Mouse (Mus musculus) left cerebral cortex, adult 8-10 months (tissue): ENCODE measurements around the gene Vmn2r108. TPM values are rescaled to one million over a fixed set of nuclear protein-coding genes. Genes with fewer than 3 reads are reported as not detected.
"Not testable (repeated sequence)": the region's sequence is repeated elsewhere in the genome, so short reads cannot be mapped to it uniquely, and the experiment has no call there.

Source experiments
- DNase-seq, 2 experiments: peaks; one replicate each; pipeline ENCODE4 v3.0.0; 2022; ENCODE audit warnings: low spot score in 2 of 2
- total RNA-seq, 4 experiments: library from RNA; stranded (reverse); gene quantifications; 2 replicates each; pipeline ENCODE4 v1.2.4; 2022

Gene Vmn2r108
- under 1 TPM in 1 of 4 experiments, not detected in 3; 0.07 TPM for total RNA-seq

DNA sequence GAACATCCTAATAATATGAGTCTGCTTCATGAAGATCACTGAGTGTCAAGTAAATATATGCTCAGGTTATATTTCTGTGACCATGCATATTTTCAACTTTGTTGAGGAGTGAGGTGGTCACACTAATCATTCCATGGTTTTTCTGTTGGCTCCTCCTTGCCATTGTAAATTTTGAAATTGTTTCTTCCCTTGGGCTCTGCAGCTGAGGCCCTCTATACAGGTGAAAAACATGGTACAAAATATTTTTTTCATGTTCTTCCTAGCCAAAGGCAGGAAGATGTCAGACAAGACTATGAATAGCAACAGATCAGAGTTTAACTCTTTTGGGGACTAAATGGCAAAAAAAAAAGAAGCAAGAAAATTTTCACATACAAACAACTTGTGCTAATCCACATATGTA, at the start of gene Vmn2r108:
Gene Vmn2r108 (minus strand): TSS at position 101 of the 400 bp plus-strand sequence.
- no peak for DNase-seq

DNA sequence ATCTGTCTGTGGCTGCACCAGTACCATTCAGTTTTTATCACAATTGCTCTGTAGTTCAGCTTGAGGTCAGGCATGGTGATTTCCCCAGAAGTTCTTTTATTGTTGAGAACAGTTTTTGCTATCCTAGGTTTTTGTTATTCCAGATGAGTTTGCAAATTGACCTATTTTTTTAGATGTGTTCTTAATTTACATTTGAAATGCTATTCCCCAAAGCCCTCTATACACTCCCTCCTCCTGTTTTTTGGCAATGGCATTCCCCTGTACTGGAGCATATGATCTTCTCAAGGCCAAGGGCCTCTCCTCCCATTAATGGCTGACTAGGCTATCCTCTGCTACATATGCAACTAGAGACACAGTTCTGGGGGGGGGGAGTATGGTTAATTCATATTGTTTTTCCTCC, 27.1 kb upstream of the Vmn2r108 start:
- DNase-seq, result not testable (repeated sequence)

DNA sequence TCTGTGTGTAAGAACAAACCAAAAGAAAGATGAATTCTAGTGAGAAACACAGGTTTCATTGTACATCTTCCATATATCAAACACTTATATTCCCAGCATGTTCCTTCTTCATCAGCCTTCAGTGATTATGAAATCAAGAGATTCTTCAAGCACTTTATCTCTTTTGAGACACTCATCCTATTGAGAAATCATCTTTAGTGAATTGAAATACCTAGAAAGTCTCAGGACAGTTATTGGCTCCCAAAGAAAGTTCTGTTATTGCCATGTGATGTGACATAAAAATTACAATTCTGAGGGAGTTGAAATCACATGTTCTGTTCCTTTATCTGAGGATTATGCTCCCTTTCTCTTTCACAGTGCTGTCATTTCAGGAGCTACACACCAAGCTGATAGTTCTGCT, 16.7 kb upstream of the Vmn2r108 start, which contains the start of gene Vmn1r225:
Gene Vmn1r225 (plus strand): TSS at position 301 of the 400 bp plus-strand sequence.
- DNase-seq, result no peak

DNA sequence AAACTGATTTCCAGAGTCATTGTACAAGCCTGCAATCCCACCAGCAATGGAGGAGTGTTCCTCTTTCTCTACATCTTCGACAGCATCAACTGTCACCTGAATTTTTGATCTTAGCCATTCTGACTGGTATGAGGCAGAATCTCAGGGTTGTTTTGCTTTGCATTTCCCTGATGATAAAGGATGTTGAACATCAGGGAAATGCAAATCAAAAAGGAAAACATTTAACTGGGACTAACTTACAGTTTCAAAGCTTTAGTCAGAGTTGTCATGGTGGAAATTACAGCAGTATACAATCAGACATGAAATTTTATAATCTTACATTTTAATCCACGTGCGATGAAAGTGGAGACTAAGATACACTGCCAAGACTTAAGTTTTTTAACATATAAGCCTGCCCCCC, 7.8 kb downstream of the Vmn2r108 start:
- no peak for DNase-seq

DNA sequence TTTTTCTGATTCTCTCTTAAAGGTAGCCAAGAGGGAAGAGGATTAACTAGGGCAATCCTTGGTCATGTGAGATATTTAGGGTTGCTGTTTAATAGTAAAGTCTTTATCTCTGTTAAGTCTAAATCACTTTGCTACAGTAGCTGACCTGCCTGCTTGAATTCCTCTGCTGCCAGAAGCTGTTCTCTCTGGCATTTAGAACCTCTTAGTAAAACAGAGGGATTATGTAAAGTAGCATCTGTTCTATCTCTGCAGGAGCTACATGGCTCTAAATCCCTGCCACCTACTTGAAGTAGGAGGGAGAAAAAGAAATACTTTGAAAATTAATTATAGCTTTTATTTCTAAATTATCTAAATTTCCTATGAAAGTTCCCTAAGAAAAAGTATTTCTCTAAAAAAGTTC, 41.9 kb downstream of the Vmn2r108 start:
- DNase-seq, result no peak

DNA sequence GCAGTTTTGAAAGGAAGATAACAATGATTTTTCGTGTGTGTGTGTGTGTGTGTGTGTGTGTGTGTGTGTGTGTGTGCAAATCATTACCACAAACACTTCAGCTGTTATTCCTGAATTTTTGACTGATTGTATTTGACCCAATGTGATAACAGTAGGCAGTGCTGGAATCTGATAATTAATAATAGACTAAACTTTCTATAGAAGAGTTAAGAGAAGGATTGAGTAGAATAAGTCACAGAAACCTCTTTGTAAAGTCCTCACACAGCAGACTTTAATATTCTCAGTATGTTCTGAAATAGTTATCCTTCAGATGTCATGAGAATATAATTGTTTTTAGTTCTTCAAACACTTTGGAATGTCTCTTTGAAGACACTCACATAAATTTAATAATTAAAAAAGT, 67.3 kb downstream of the Vmn2r108 start, which contains the start of gene Vmn1r224:
Gene Vmn1r224 (plus strand): TSS at position 301 of the 400 bp plus-strand sequence.
- no peak for DNase-seq

Other genes with a start within 250 kb of the Vmn2r108 start
- gene Vmn2r105, start 246.3 kb downstream of the Vmn2r108 start, total RNA-seq, result not detected
- not detected for gene Vmn2r106, start 195.8 kb downstream of the Vmn2r108 start, total RNA-seq
- not detected for gene Vmn2r107, start 136.1 kb downstream of the Vmn2r108 start, total RNA-seq
- not detected for gene Vmn1r224, start 67.2 kb downstream of the Vmn2r108 start, total RNA-seq
- gene Vmn1r225, start 16.8 kb upstream of the Vmn2r108 start, total RNA-seq, result not detected
- gene Vmn2r109, start 83.4 kb upstream of the Vmn2r108 start, total RNA-seq, result not detected
- not detected for gene Vmn2r110, start 115.1 kb upstream of the Vmn2r108 start, total RNA-seq
- gene Fpr-rs3, start 143.5 kb upstream of the Vmn2r108 start, total RNA-seq, result not detected
- gene Vmn1r226, start 201.5 kb upstream of the Vmn2r108 start, total RNA-seq, result not detected
- not detected for gene Vmn1r227, start 248.5 kb upstream of the Vmn2r108 start, total RNA-seq